Mouse (Mus musculus) thymus, postnatal 14 days (tissue): Measurements from ENCODE around the gene Ing1.

Experiments used
- DNase-seq: peaks from one replicate; pipeline ENCODE4 v3.0.0; 2021

The Ing1 gene

GRCm38 (mm10) chr8:11593222-11593884, 38.0 kb downstream of the Ing1 start:
- DNase-seq: no peak

DNA sequence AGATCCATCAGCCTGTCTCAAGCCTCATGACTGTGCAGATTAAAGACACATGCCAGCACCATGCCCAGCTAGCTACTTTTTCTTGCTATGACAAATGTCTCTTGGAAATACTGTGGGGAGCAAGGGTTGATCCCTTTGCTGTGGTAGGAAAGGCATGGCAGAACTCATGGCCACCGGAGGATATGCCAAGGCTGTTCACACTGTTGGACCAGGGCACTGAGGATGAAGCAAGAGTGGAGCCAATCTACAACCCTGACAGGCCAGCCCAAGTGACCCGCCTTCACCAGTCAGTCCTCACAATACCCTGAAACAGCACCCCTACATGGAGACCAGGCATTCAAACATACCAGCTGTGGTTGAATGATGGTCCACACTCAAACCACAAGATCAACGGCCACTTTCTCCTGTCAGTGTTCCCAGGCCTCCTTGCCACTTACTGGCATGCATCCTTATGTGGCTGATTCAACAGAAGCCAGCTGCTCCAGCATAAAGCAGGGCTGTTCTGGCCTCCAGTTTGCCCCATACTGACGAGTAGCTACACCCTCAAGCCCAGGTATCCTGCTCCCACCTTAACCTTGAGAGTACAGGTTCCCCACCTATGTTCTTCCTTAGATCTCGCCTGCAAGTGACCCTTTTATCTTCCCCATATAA, 45.1 kb downstream of the Ing1 start:
- no peak for DNase-seq

DNA sequence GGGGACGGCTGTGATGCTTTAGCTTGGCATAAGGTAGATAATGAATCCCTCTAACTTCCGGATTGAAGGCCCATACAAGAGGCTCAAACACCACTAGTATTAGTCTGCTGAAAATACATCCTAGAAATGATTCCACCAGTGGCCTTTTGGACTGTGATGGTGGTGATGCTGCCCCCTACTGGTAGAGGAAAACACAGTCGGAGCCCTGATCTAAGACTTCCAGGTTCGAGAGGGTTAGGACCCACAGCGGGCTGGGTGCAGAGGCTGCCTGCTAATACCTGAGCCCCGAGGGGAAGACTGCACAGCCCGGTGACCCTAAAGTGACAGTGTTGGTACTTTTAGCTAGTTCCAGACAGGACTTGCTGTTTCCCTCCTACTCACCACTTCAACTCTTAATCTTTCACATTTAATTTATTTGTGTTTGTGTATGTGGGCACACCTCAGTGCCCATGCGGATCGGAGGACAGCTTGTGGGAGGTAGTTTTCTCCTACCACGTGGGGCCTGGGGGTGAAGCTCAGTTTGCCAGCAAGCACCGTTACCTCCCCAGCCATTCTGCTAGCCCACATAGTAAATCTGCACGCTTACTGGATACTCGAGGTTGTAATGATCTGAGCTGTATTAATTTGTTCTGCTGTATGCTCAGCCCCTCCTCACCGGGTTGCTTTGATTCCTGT, 46.8 kb downstream of the Ing1 start:
- peak; percentile 80 for DNase-seq

DNA sequence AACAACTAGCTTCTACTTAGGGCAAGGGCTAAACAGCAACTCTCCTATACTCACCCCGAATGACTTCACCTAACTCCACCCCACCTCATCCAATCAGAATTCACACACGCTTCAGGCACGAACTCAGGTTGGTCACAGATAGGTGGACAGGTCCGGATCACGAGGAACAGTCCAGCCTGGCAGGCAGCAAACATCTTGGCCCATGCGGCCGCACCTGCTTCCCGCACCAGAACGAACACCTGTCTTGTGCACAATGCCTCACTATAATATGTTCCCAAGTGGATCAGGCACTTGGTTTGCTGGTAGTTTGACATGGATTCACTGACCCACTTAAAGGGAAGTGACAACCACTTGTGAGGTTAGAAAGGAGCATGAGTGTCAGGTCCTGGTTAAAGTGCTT, 53.5 kb downstream of the Ing1 start:
- DNase-seq: no peak
